Mouse (Mus musculus): ENCODE measurements around the gene Mboat7. TPM values are rescaled to one million over a fixed set of nuclear protein-coding genes. Genes with fewer than 3 reads are reported as not detected.

Mboat7 gene
- total RNA-seq, 1 experiment from 2014 or later = 87.5 TPM

- ATAC-seq (ENCODE audit: extremely low read depth, insufficient number of reproducible peaks, low FRiP score, poor library complexity, severe bottlenecking) = no peak
Observed at GRCm38 (mm10) chr7:3646188-3646587, 47.1 kb downstream of the Mboat7 start.

GRCm38 (mm10) chr7:3645488-3646025, 47.8 kb downstream of the Mboat7 start:
- ATAC-seq (ENCODE audit: extremely low read depth, insufficient number of reproducible peaks, low FRiP score, poor library complexity, severe bottlenecking) = no peak

- peak; percentile 89 for ATAC-seq (ENCODE audit: extremely low read depth, insufficient number of reproducible peaks, low FRiP score, poor library complexity, severe bottlenecking)
Observed at GRCm38 (mm10) chr7:3644672-3645487, 48.4 kb downstream of the Mboat7 start, which contains the start of gene Cnot3. TSS of gene Cnot3 (plus strand) at chr7:3645268.

- ATAC-seq (ENCODE audit: extremely low read depth, insufficient number of reproducible peaks, low FRiP score, poor library complexity, severe bottlenecking) = no peak
Observed at GRCm38 (mm10) chr7:3644348-3644671, 49.0 kb downstream of the Mboat7 start.

- no peak for ATAC-seq (ENCODE audit: extremely low read depth, insufficient number of reproducible peaks, low FRiP score, poor library complexity, severe bottlenecking)
Observed at GRCm38 (mm10) chr7:3643843-3644242, 49.5 kb downstream of the Mboat7 start.

GRCm38 (mm10) chr7:3643412-3643811, 49.9 kb downstream of the Mboat7 start:
- ATAC-seq (ENCODE audit: extremely low read depth, insufficient number of reproducible peaks, low FRiP score, poor library complexity, severe bottlenecking) = no peak

GRCm38 (mm10) chr7:3630478-3630815, 62.9 kb downstream of the Mboat7 start:
- no peak for ATAC-seq (ENCODE audit: extremely low read depth, insufficient number of reproducible peaks, low FRiP score, poor library complexity, severe bottlenecking)

- peak; percentile 93 for ATAC-seq (ENCODE audit: extremely low read depth, insufficient number of reproducible peaks, low FRiP score, poor library complexity, severe bottlenecking)
Observed at GRCm38 (mm10) chr7:3629543-3630477, 63.5 kb downstream of the Mboat7 start, which contains the start of the genes Tfpt and Prpf31. TSS of gene Tfpt (minus strand) at chr7:3629929. TSS of gene Prpf31 (plus strand) at chr7:3629985.

- ATAC-seq (ENCODE audit: extremely low read depth, insufficient number of reproducible peaks, low FRiP score, poor library complexity, severe bottlenecking) = no peak
Observed at GRCm38 (mm10) chr7:3629030-3629429, 64.3 kb downstream of the Mboat7 start.

Other genes with a start within 250 kb of the Mboat7 start
- 50.3 and 60.8 TPM in 2 replicates for gene Tarm1, start 190.9 kb downstream of the Mboat7 start, total RNA-seq (2017)
- gene Oscar, start 77.4 kb downstream of the Mboat7 start, total RNA-seq (2017) = not detected in 2 replicates
- 171 TPM in 2 replicates for gene Ndufa3, start 76.2 kb downstream of the Mboat7 start, total RNA-seq (2017)
- gene Tfpt, start 63.6 kb downstream of the Mboat7 start, total RNA-seq (2017) = 28.5 and 53.9 TPM in 2 replicates
- 34.4 and 49.0 TPM in 2 replicates for gene Prpf31, start 63.5 kb downstream of the Mboat7 start, total RNA-seq (2017)
- 55.9 TPM in 2 replicates for gene Cnot3, start 48.3 kb downstream of the Mboat7 start, total RNA-seq (2017)
- 11.9 and 12.8 TPM in 2 replicates for gene Leng1, start 27.7 kb downstream of the Mboat7 start, total RNA-seq (2017)
- 51.9 and 60.2 TPM in 2 replicates for gene Tmc4, start 16.0 kb downstream of the Mboat7 start, total RNA-seq (2017)
- 26.4 and 26.5 TPM in 2 replicates for gene Tsen34, start 660 bp downstream of the Mboat7 start, total RNA-seq (2017)
- gene Rps9, start 10.5 kb upstream of the Mboat7 start, total RNA-seq (2017) = 1,508 and 1,604 TPM in 2 replicates
- gene Pirb, start 26.9 kb upstream of the Mboat7 start, total RNA-seq (2017) = 406 and 418 TPM in 2 replicates
- gene Gm15448, start 132.2 kb upstream of the Mboat7 start, total RNA-seq (2017) = 36.3 and 41.7 TPM in 2 replicates
- gene Pira2, start 151.5 kb upstream of the Mboat7 start, total RNA-seq (2017) = 85.7 and 94.4 TPM in 2 replicates
- 94.9 and 100 TPM in 2 replicates for gene Gm14548, start 204.6 kb upstream of the Mboat7 start, total RNA-seq (2017)
- 145 and 154 TPM in 2 replicates for gene Lilra6, start 222.0 kb upstream of the Mboat7 start, total RNA-seq (2017)

All from neutrophil, adult 5-6 weeks (primary cell).